Mouse (Mus musculus) heart, embryonic 16.5 days (tissue): ENCODE results near the gene Atp6v1e1. TPM values are rescaled to one million over a fixed set of nuclear protein-coding genes. Genes with fewer than 3 reads are reported as not detected.

Experiments
- ATAC-seq: fragments of 200-750 bp; cut with Nextera tagmentation; replicated peaks from 2 replicates; pipeline ENCODE4 v1.8.0; 2017; ENCODE audit warnings: moderate number of reproducible peaks; ENCODE audit not compliant: insufficient read depth, low FRiP score; ENCODE audit errors: extremely low read depth
- H3K27ac ChIP-seq: fragments of 300-500 bp; sonication (generic); 2 replicates; pipeline ENCODE4 v1.5.1; 2014; ENCODE audit warnings: mild to moderate bottlenecking, low read length, control low read depth, moderate library complexity
- H3K27me3 ChIP-seq: fragments of 300-500 bp; sonication (generic); 2 replicates; pipeline ENCODE4 v1.6.1; 2014; ENCODE audit warnings: low read length, mixed read lengths; ENCODE audit not compliant: control insufficient read depth, insufficient read depth
- H3K36me3 ChIP-seq: fragments of 300-500 bp; sonication (generic); 2 replicates; pipeline ENCODE4 v1.6.1; 2014; ENCODE audit not compliant: control insufficient read depth, insufficient read depth
- H3K4me1 ChIP-seq: fragments of 300-500 bp; sonication (generic); 2 replicates; pipeline ENCODE4 v1.6.1; 2014; ENCODE audit warnings: low read length, mixed read lengths; ENCODE audit not compliant: control insufficient read depth, insufficient read depth
- H3K4me2 ChIP-seq: fragments of 300-500 bp; sonication (generic); 2 replicates; pipeline ENCODE4 v1.6.1; 2014; ENCODE audit warnings: low read depth, mild to moderate bottlenecking, control low read depth, low read length
- H3K4me3 ChIP-seq: fragments of 300-500 bp; sonication (generic); 2 replicates; pipeline ENCODE4 v1.5.1; 2014; ENCODE audit warnings: mild to moderate bottlenecking, control low read depth, low read length
- H3K9ac ChIP-seq: fragments of 300-500 bp; sonication (generic); 2 replicates; pipeline ENCODE4 v1.6.1; 2014; ENCODE audit warnings: low read length, control low read depth
- H3K9me3 ChIP-seq: fragments of 300-500 bp; sonication (generic); replicated peaks from 2 replicates; pipeline ENCODE4 v1.6.1; 2016; ENCODE audit warnings: low read length; ENCODE audit not compliant: control insufficient read depth
- WGBS: fragments of 180-500 bp; shearing (Covaris S2); extraction: QIAGEN DNeasy Blood & Tissue Kit; methylation state at CpG from one replicate; pipeline ENCODE4 v1.1.7; 2014; 5-methylcytosine and 5-hydroxymethylcytosine counted together
- polyA plus RNA-seq: library from polyadenylated mRNA; unstranded; fragments of >200 nt; fragmentation: Nextera tagmentation; extraction: Ambion mirVana; gene quantifications from 2 replicates; pipeline ENCODE4 v1.2.1, GENCODE M21; 2015

Gene Atp6v1e1
- polyA plus RNA-seq, 1 experiment from 2014 or later, result 146 TPM

GRCm38 (mm10) chr6:120841754-120842153 is 19.2 kb upstream of the Atp6v1e1 start:
- Histone ChIP-seq H3K9ac (no peak overlapping the region), H3K4me3 (no peak overlapping the region), H3K4me2 (0 out of 2 replicates have a peak overlapping the region, but pooled peaks have one; percentile 12), H3K9me3 (peaks cover 3% of the 10 kb centered on the region; the same call in 1 of the 2 replicates), H3K4me1 (peaks cover 13% of the 10 kb centered on the region), H3K27ac (peak overlapping the region; percentile 56), H3K27me3 (no peaks in the 10 kb centered on the region), H3K36me3 (peaks cover 7% of the 10 kb centered on the region; the same call in 1 of the 2 replicates)
- 64% methylated on average over 5 of the region's 5 CpGs for WGBS
- 0 out of 2 replicates have a peak, but pooled peaks have one; percentile 39 for ATAC-seq

GRCm38 (mm10) chr6:120840258-120840657 is 17.7 kb upstream of the Atp6v1e1 start:
- Histone ChIP-seq H3K4me2 (no peak overlapping the region), H3K9ac (no peak overlapping the region), H3K4me3 (no peak overlapping the region), H3K27me3 (no peaks in the 10 kb centered on the region), H3K27ac (no peak overlapping the region), H3K9me3 (peaks cover 3% of the 10 kb centered on the region; the same call in 1 of the 2 replicates), H3K36me3 (peaks cover 7% of the 10 kb centered on the region; the same call in 1 of the 2 replicates), H3K4me1 (peaks cover 16% of the 10 kb centered on the region)
- no peak for ATAC-seq
- 94% methylated on average over 7 of the region's 7 CpGs for WGBS

GRCm38 (mm10) chr6:120837152-120837530 is 14.5 kb upstream of the Atp6v1e1 start:
- peak overlapping the region; percentile 70 for H3K4me2 ChIP-seq
- peaks cover 3% of the 10 kb centered on the region; the same call in 1 of the 2 replicates for H3K9me3 ChIP-seq
- ATAC-seq, result no peak
- H3K36me3 ChIP-seq, result peaks cover 7% of the 10 kb centered on the region; the same call in 1 of the 2 replicates
- peaks cover 11% of the 10 kb centered on the region for H3K4me1 ChIP-seq
- H3K27ac ChIP-seq, result no peak overlapping the region
- 62% methylated on average over 1 of the region's 1 CpGs for WGBS
- H3K27me3 ChIP-seq, result no peaks in the 10 kb centered on the region
- H3K4me3 ChIP-seq, result peak overlapping the region; percentile 87
- peak overlapping the region; percentile 96 for H3K9ac ChIP-seq

GRCm38 (mm10) chr6:120836389-120837151 is 14.0 kb upstream of the Atp6v1e1 start:
- peak; percentile 76 for ATAC-seq
- Histone ChIP-seq H3K9me3 (peaks cover 3% of the 10 kb centered on the region; the same call in 1 of the 2 replicates), H3K36me3 (peaks cover 7% of the 10 kb centered on the region; the same call in 1 of the 2 replicates), H3K4me2 (peak overlapping the region; percentile 70), H3K4me1 (peaks cover 6% of the 10 kb centered on the region; the same call in 1 of the 2 replicates), H3K27ac (peak overlapping the region; percentile 95), H3K9ac (peak overlapping the region; percentile 96), H3K27me3 (no peaks in the 10 kb centered on the region), H3K4me3 (peak overlapping the region; percentile 87)
- 2% methylated on average over 37 of the region's 37 CpGs for WGBS

GRCm38 (mm10) chr6:120835474-120836374 is 13.1 kb upstream of the Atp6v1e1 start, which contains the start of gene Bcl2l13:
Gene Bcl2l13, plus strand, starts transcription at chr6:120836212.
- peak; percentile 91 for ATAC-seq
- Histone ChIP-seq H3K27ac (peak within 1 kb of the TSS; percentile 95), H3K27me3 (0 out of 2 replicates have a peak, but pooled peaks cover 2% of the 10 kb centered on the region), H3K4me2 (peak within 1 kb of the TSS; percentile 70), H3K4me1 (0 out of 2 replicates have a peak, but pooled peaks cover 3% of the 10 kb centered on the region), H3K9me3 (peaks cover 3% of the 10 kb centered on the region; the same call in 1 of the 2 replicates), H3K36me3 (peaks cover 7% of the 10 kb centered on the region; the same call in 1 of the 2 replicates), H3K4me3 (peak within 1 kb of the TSS; percentile 87), H3K9ac (peak within 1 kb of the TSS; percentile 96)
- 3% methylated on average over 40 of the region's 40 CpGs for WGBS

GRCm38 (mm10) chr6:120834766-120835321 is 12.3 kb upstream of the Atp6v1e1 start:
- WGBS, result 72% methylated on average over 4 of the region's 4 CpGs
- H3K27ac ChIP-seq, result no peak overlapping the region

GRCm38 (mm10) chr6:120832097-120832496 is 9.5 kb upstream of the Atp6v1e1 start:
- ATAC-seq, result no peak
- H3K9ac ChIP-seq, result no peak overlapping the region
- 41% methylated on average over 4 of the region's 4 CpGs for WGBS
- 0 out of 2 replicates have a peak, but pooled peaks cover 3% of the 10 kb centered on the region for H3K4me1 ChIP-seq
- H3K9me3 ChIP-seq, result no peaks in the 10 kb centered on the region
- H3K27me3 ChIP-seq, result 0 out of 2 replicates have a peak, but pooled peaks cover 2% of the 10 kb centered on the region
- H3K36me3 ChIP-seq, result no peaks in the 10 kb centered on the region
- no peak overlapping the region for H3K4me2 ChIP-seq
- H3K4me3 ChIP-seq, result no peak overlapping the region
- no peak overlapping the region for H3K27ac ChIP-seq

More at GRCm38 (mm10) chr6:120834766-120835321, 12.3 kb upstream of the Atp6v1e1 start:
- H3K4me2 ChIP-seq, result no peak overlapping the region
- H3K27me3 ChIP-seq, result 0 out of 2 replicates have a peak, but pooled peaks cover 2% of the 10 kb centered on the region
- H3K4me1 ChIP-seq, result 0 out of 2 replicates have a peak, but pooled peaks cover 3% of the 10 kb centered on the region
- peaks cover 3% of the 10 kb centered on the region; the same call in 1 of the 2 replicates for H3K9me3 ChIP-seq
- no peak for ATAC-seq
- H3K36me3 ChIP-seq, result peaks cover 7% of the 10 kb centered on the region; the same call in 1 of the 2 replicates
- H3K4me3 ChIP-seq, result no peak overlapping the region
- no peak overlapping the region for H3K9ac ChIP-seq

GRCm38 (mm10) chr6:120830866-120831608 is 8.4 kb upstream of the Atp6v1e1 start:
- Histone ChIP-seq H3K4me2 (no peak overlapping the region), H3K36me3 (no peaks in the 10 kb centered on the region), H3K27ac (no peak overlapping the region), H3K9ac (no peak overlapping the region), H3K9me3 (no peaks in the 10 kb centered on the region), H3K4me1 (0 out of 2 replicates have a peak, but pooled peaks cover 3% of the 10 kb centered on the region), H3K4me3 (no peak overlapping the region), H3K27me3 (0 out of 2 replicates have a peak, but pooled peaks cover 2% of the 10 kb centered on the region)
- 48% methylated on average over 4 of the region's 4 CpGs for WGBS
- no peak for ATAC-seq
